Mouse (Mus musculus): Measurements from ENCODE around the gene Secisbp2. TPM values are rescaled to one million over a fixed set of nuclear protein-coding genes. Genes with fewer than 3 reads are reported as not detected.

Secisbp2 gene
- polyA plus RNA-seq, 1 experiment from 2014 or later, result 28.5 TPM

DNA sequence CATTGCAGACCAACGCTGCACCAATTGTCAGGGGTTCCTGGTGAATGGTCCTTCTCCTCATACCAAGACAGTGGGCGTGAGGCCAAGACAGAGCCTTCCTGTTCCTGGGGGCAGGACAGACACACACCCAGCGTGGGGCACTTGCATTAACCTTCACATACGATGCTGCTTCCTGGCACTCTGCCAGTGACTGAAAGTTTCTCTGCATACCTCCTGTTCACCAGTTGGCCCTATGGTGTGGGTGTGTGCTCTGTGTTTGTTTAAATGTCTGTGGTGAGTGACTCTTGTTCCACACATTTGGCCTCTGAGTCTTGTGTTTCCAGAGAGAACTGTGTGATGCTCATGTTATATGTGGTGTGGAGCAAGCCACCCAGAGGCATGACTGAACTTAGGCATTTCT is 25.1 kb downstream of the Secisbp2 start:
- ATAC-seq (ENCODE audit: low FRiP score) (no peak), DNase-seq (ENCODE audit: low spot score, missing footprints) (no peak)
- no peaks in the 10 kb centered on the region for H3K27me3 ChIP-seq (ENCODE audit: control insufficient read depth, insufficient read depth, low read length)
- H3K36me3 ChIP-seq (ENCODE audit: control insufficient read depth, insufficient read depth, low read length), result peaks cover 50% of the 10 kb centered on the region
- WGBS, result 92% methylated on average over 4 of the region's 4 CpGs
- H3K4me3 ChIP-seq (ENCODE audit: low read depth, low read length), result no peak overlapping the region
- H3K4me2 ChIP-seq, result no peak overlapping the region
- no peaks in the 10 kb centered on the region for H3K4me1 ChIP-seq (ENCODE audit: control insufficient read depth, insufficient read depth, low read length)
- no peak overlapping the region for H3K9ac ChIP-seq (ENCODE audit: low read length)
- no peaks in the 10 kb centered on the region for H3K9me3 ChIP-seq (ENCODE audit: control insufficient read depth, low read length)
- no peak overlapping the region for H3K27ac ChIP-seq (ENCODE audit: low read depth, low read length)

GRCm38 (mm10) chr13:51677041-51677440 is 25.5 kb downstream of the Secisbp2 start:
- WGBS, result 96% methylated on average over 12 of the region's 12 CpGs
- Histone ChIP-seq H3K4me2 (no peak overlapping the region), H3K27ac (ENCODE audit: low read depth, low read length) (no peak overlapping the region), H3K36me3 (ENCODE audit: control insufficient read depth, insufficient read depth, low read length) (peaks cover 50% of the 10 kb centered on the region), H3K4me3 (ENCODE audit: low read depth, low read length) (no peak overlapping the region), H3K9me3 (ENCODE audit: control insufficient read depth, low read length) (no peaks in the 10 kb centered on the region), H3K27me3 (ENCODE audit: control insufficient read depth, insufficient read depth, low read length) (no peaks in the 10 kb centered on the region), H3K4me1 (ENCODE audit: control insufficient read depth, insufficient read depth, low read length) (no peaks in the 10 kb centered on the region), H3K9ac (ENCODE audit: low read length) (no peak overlapping the region)
- DNase-seq (ENCODE audit: low spot score, missing footprints) (no peak), ATAC-seq (ENCODE audit: low FRiP score) (no peak)

DNA sequence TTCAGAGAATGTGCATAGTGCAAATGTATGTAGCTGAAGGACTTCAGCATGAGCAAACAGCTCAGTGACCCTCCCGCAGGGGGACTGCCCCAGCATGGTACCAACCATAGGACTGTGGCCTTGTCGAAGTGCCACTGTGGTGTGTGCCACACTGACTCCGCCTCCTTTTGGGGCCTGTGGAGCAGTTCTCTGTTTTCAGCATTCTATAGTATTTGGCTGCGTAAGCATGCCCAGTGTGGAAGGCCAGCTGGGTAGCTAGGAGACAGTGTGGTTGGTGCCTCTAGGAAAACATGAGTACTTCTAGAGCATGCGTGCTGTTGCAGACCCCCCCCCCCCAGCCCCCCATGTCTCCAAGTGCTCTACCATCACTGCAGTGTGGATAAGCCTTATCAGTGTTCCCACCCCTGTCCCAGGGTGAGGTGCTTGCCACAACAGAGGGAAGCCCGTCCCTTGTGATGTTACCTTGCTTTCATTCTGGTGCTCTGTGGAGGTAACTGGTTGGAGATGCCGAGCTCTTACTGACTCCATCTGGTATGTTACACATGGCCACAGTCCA is 26.2 kb downstream of the Secisbp2 start:
- H3K9ac ChIP-seq (ENCODE audit: low read length), result no peak overlapping the region
- ATAC-seq (ENCODE audit: low FRiP score) (no peak), DNase-seq (ENCODE audit: low spot score, missing footprints) (no peak)
- H3K36me3 ChIP-seq (ENCODE audit: control insufficient read depth, insufficient read depth, low read length), result peaks cover 50% of the 10 kb centered on the region
- no peaks in the 10 kb centered on the region for H3K27me3 ChIP-seq (ENCODE audit: control insufficient read depth, insufficient read depth, low read length)
- H3K9me3 ChIP-seq (ENCODE audit: control insufficient read depth, low read length), result no peaks in the 10 kb centered on the region
- WGBS, result 91% methylated on average over 7 of the region's 7 CpGs
- no peak overlapping the region for H3K4me3 ChIP-seq (ENCODE audit: low read depth, low read length)
- H3K4me2 ChIP-seq, result no peak overlapping the region
- H3K4me1 ChIP-seq (ENCODE audit: control insufficient read depth, insufficient read depth, low read length), result no peaks in the 10 kb centered on the region
- H3K27ac ChIP-seq (ENCODE audit: low read depth, low read length), result no peak overlapping the region

GRCm38 (mm10) chr13:51678687-51679086 is 27.2 kb downstream of the Secisbp2 start:
- no peak overlapping the region for H3K27ac ChIP-seq (ENCODE audit: low read depth, low read length)
- 92% methylated on average over 6 of the region's 6 CpGs for WGBS
- DNase-seq (ENCODE audit: low spot score, missing footprints), result no peak
- H3K36me3 ChIP-seq (ENCODE audit: control insufficient read depth, insufficient read depth, low read length), result peaks cover 47% of the 10 kb centered on the region
- H3K4me3 ChIP-seq (ENCODE audit: low read depth, low read length), result no peak overlapping the region
- H3K4me2 ChIP-seq, result no peak overlapping the region
- no peaks in the 10 kb centered on the region for H3K4me1 ChIP-seq (ENCODE audit: control insufficient read depth, insufficient read depth, low read length)
- no peaks in the 10 kb centered on the region for H3K9me3 ChIP-seq (ENCODE audit: control insufficient read depth, low read length)
- no peaks in the 10 kb centered on the region for H3K27me3 ChIP-seq (ENCODE audit: control insufficient read depth, insufficient read depth, low read length)
- H3K9ac ChIP-seq (ENCODE audit: low read length), result no peak overlapping the region
- ATAC-seq (ENCODE audit: low FRiP score), result no peak

DNA sequence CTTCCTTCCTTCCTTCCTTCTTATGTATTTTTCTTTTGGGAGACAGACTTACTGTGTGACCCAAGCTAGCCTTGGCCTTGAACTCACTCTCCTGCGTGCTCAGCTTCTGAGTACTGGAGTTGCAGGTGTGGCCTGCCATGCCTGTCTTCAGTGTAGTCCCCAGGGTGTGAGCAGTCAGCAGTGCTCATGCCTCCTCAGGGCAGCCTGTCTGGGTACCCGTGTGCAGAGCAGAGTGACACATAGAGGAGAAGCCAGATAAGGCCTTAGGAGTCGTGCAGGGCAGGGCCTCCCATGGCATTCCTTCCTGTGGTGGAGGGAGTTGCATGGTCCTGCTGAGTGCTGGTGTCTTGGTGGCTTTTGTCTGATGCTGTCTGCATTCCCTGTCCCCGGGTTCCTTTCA is 27.8 kb downstream of the Secisbp2 start:
- H3K27me3 ChIP-seq (ENCODE audit: control insufficient read depth, insufficient read depth, low read length), result no peaks in the 10 kb centered on the region
- no peaks in the 10 kb centered on the region for H3K4me1 ChIP-seq (ENCODE audit: control insufficient read depth, insufficient read depth, low read length)
- no peak overlapping the region for H3K4me3 ChIP-seq (ENCODE audit: low read depth, low read length)
- H3K9ac ChIP-seq (ENCODE audit: low read length), result no peak overlapping the region
- no peak overlapping the region for H3K4me2 ChIP-seq
- no peak for DNase-seq (ENCODE audit: low spot score, missing footprints)
- peaks cover 44% of the 10 kb centered on the region for H3K36me3 ChIP-seq (ENCODE audit: control insufficient read depth, insufficient read depth, low read length)
- no peaks in the 10 kb centered on the region for H3K9me3 ChIP-seq (ENCODE audit: control insufficient read depth, low read length)
- 83% methylated on average over 4 of the region's 4 CpGs for WGBS
- ATAC-seq (ENCODE audit: low FRiP score), result no peak
- H3K27ac ChIP-seq (ENCODE audit: low read depth, low read length), result no peak overlapping the region

DNA sequence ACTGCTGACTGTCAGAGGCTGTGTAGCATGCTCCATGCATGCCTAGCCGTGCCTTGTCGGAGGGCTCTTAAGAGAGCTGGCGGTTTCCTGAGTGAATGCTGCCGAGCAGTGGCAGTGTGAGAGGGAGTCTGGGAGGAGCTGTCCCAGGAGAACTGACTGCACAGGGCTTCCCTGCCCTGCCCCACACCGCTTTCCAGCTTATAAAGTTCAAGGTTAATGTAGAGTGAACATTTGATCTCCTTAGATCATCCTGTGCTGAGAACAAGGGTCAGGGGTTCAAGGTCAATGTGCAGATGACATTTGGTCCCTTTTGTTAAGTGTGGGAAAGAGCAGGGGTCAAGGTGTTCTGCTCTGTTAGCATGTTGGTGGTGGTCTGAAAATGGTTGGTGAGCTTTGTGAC is 29.6 kb downstream of the Secisbp2 start:
- peaks cover 43% of the 10 kb centered on the region for H3K36me3 ChIP-seq (ENCODE audit: control insufficient read depth, insufficient read depth, low read length)
- H3K27me3 ChIP-seq (ENCODE audit: control insufficient read depth, insufficient read depth, low read length), result no peaks in the 10 kb centered on the region
- no peak overlapping the region for H3K4me2 ChIP-seq
- no peaks in the 10 kb centered on the region for H3K9me3 ChIP-seq (ENCODE audit: control insufficient read depth, low read length)
- no peak for DNase-seq (ENCODE audit: low spot score, missing footprints)
- H3K4me1 ChIP-seq (ENCODE audit: control insufficient read depth, insufficient read depth, low read length), result no peaks in the 10 kb centered on the region
- no peak for ATAC-seq (ENCODE audit: low FRiP score)
- 89% methylated on average over 5 of the region's 5 CpGs for WGBS
- no peak overlapping the region for H3K9ac ChIP-seq (ENCODE audit: low read length)
- H3K4me3 ChIP-seq (ENCODE audit: low read depth, low read length), result no peak overlapping the region
- H3K27ac ChIP-seq (ENCODE audit: low read depth, low read length), result no peak overlapping the region

- Histone ChIP-seq H3K4me2 (no peak overlapping the region), H3K27ac (ENCODE audit: low read depth, low read length) (no peak overlapping the region), H3K4me3 (ENCODE audit: low read depth, low read length) (no peak overlapping the region), H3K9ac (ENCODE audit: low read length) (no peak overlapping the region), H3K9me3 (ENCODE audit: control insufficient read depth, low read length) (no peaks in the 10 kb centered on the region), H3K27me3 (ENCODE audit: control insufficient read depth, insufficient read depth, low read length) (no peaks in the 10 kb centered on the region), H3K36me3 (ENCODE audit: control insufficient read depth, insufficient read depth, low read length) (peaks cover 40% of the 10 kb centered on the region), H3K4me1 (ENCODE audit: control insufficient read depth, insufficient read depth, low read length) (no peaks in the 10 kb centered on the region)
- DNase-seq (ENCODE audit: low spot score, missing footprints), result no peak
- 94% methylated on average over 8 of the region's 8 CpGs for WGBS
- ATAC-seq (ENCODE audit: low FRiP score), result no peak
These were observed 30.1 kb downstream of the Secisbp2 start for GRCm38 (mm10) chr13:51681634-51682033.

DNA sequence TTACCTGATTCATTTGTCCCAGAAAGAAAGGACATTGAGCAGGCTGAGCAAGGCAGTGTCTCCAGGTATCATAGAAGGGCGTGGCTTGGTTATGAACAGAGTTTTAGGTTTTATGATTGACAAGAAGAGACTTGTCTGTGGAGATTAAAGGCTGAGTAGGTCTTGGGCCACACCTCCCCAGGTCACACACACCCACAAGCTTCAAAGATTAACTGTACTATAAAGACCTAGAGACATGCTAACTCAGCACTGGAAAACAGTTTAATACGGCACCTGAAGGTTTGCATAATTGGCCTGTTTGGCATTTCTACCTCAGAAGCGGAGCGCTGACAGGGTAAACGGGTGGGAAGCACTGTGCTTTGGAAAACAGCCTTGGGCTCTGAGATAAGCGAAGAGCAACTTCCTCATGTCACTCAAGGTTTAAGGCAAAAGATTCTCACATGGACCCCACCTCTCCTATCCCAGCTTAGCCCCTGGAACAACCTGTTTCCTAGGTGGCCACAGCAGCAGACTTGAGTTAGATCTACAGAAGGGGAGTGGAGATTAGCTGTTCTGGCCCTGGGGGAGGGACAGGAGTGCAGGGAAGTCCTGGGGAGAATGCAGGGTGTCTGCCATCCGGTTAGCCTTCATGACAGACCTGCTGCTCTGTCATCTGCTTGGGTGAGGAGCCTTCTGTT is 33.9 kb downstream of the Secisbp2 start:
- H3K4me3 ChIP-seq (ENCODE audit: low read depth, low read length), result no peak overlapping the region
- ATAC-seq (ENCODE audit: low FRiP score) (no peak), DNase-seq (ENCODE audit: low spot score, missing footprints) (no peak)
- H3K9ac ChIP-seq (ENCODE audit: low read length), result no peak overlapping the region
- no peak overlapping the region for H3K27ac ChIP-seq (ENCODE audit: low read depth, low read length)
- H3K4me1 ChIP-seq (ENCODE audit: control insufficient read depth, insufficient read depth, low read length), result no peaks in the 10 kb centered on the region
- H3K4me2 ChIP-seq, result no peak overlapping the region
- H3K27me3 ChIP-seq (ENCODE audit: control insufficient read depth, insufficient read depth, low read length), result no peaks in the 10 kb centered on the region
- H3K36me3 ChIP-seq (ENCODE audit: control insufficient read depth, insufficient read depth, low read length), result peaks cover 21% of the 10 kb centered on the region
- H3K9me3 ChIP-seq (ENCODE audit: control insufficient read depth, low read length), result no peaks in the 10 kb centered on the region
- WGBS, result 86% methylated on average over 7 of the region's 7 CpGs

DNA sequence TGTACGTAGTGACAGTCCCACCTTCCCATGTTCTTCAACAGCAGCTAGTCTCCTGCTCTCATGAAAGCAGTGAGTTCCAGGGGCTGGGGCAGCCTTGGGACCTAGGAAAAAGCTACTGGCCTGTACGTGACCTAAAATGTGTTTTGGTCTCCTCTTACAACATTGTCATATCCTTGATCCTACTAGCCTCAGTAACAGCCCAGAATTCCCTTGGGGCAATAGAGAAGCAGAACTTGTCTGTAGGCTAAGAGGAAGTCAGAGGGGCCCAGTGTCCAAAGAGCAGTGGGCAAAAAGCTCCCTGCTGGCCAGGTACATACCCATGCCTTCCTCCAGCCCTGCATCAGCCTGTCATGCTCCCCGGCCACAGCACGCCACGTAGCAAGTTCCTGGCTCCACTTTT is 35.5 kb downstream of the Secisbp2 start:
- ATAC-seq (ENCODE audit: low FRiP score), result no peak
- WGBS, result 94% methylated on average over 5 of the region's 5 CpGs
- no peaks in the 10 kb centered on the region for H3K9me3 ChIP-seq (ENCODE audit: control insufficient read depth, low read length)

More for the DNA sequence above, 35.5 kb downstream of the Secisbp2 start:
- H3K9ac ChIP-seq (ENCODE audit: low read length), result no peak overlapping the region
- no peaks in the 10 kb centered on the region for H3K4me1 ChIP-seq (ENCODE audit: control insufficient read depth, insufficient read depth, low read length)
- no peak overlapping the region for H3K4me3 ChIP-seq (ENCODE audit: low read depth, low read length)
- no peak overlapping the region for H3K27ac ChIP-seq (ENCODE audit: low read depth, low read length)
- H3K27me3 ChIP-seq (ENCODE audit: control insufficient read depth, insufficient read depth, low read length), result no peaks in the 10 kb centered on the region
- H3K4me2 ChIP-seq, result no peak overlapping the region
- DNase-seq (ENCODE audit: low spot score, missing footprints), result no peak
- H3K36me3 ChIP-seq (ENCODE audit: control insufficient read depth, insufficient read depth, low read length), result peaks cover 12% of the 10 kb centered on the region

Measured in midbrain, embryonic 11.5 days (tissue).